Mouse (Mus musculus): Measurements from ENCODE around the gene Macrod1. TPM values are rescaled to one million over a fixed set of nuclear protein-coding genes. Genes with fewer than 3 reads are reported as not detected.

The Macrod1 gene
- polyA plus RNA-seq, 1 experiment from 2014 or later, result 6.9 TPM

GRCm38 (mm10) chr19:7235461-7235860 is 178.9 kb downstream of the Macrod1 start:
- DNase-seq (ENCODE audit: low spot score) (no peak), ATAC-seq (ENCODE audit: low FRiP score) (no peak)
- peaks cover 14% of the 10 kb centered on the region for H3K4me1 ChIP-seq (replicated peaks; ENCODE audit: control insufficient read depth, insufficient read depth, low read length)
- no peak overlapping the region for H3K4me3 ChIP-seq (replicated peaks; ENCODE audit: low read length)
- peaks cover 48% of the 10 kb centered on the region for H3K36me3 ChIP-seq (replicated peaks; ENCODE audit: control insufficient read depth, insufficient read depth)
- WGBS, result 93% methylated on average over 9 of the region's 9 CpGs
- no peak overlapping the region for H3K4me2 ChIP-seq (replicated peaks)
- H3K27ac ChIP-seq, result no peak overlapping the region
- H3K9ac ChIP-seq, result no peak overlapping the region
- H3K27me3 ChIP-seq (ENCODE audit: control insufficient read depth, insufficient read depth, low read length), result no peaks in the 10 kb centered on the region
- H3K9me3 ChIP-seq (ENCODE audit: control insufficient read depth, low read length), result no peaks in the 10 kb centered on the region

- H3K27ac ChIP-seq, result no peak overlapping the region
- H3K27me3 ChIP-seq (ENCODE audit: control insufficient read depth, insufficient read depth, low read length), result no peaks in the 10 kb centered on the region
- no peak for DNase-seq (ENCODE audit: low spot score)
- ATAC-seq (ENCODE audit: low FRiP score), result no peak
- no peak overlapping the region for H3K4me3 ChIP-seq (replicated peaks; ENCODE audit: low read length)
- H3K4me2 ChIP-seq (replicated peaks), result no peak overlapping the region
- WGBS, result 93% methylated on average over 2 of the region's 2 CpGs
- H3K4me1 ChIP-seq (replicated peaks; ENCODE audit: control insufficient read depth, insufficient read depth, low read length), result peaks cover 15% of the 10 kb centered on the region
- H3K9ac ChIP-seq, result no peak overlapping the region
- no peaks in the 10 kb centered on the region for H3K9me3 ChIP-seq (ENCODE audit: control insufficient read depth, low read length)
- peaks cover 43% of the 10 kb centered on the region for H3K36me3 ChIP-seq (replicated peaks; ENCODE audit: control insufficient read depth, insufficient read depth)
Observed at GRCm38 (mm10) chr19:7236011-7236410, 179.4 kb downstream of the Macrod1 start.

GRCm38 (mm10) chr19:7236742-7237141 is 180.1 kb downstream of the Macrod1 start:
- Histone ChIP-seq H3K9me3 (ENCODE audit: control insufficient read depth, low read length) (no peaks in the 10 kb centered on the region), H3K9ac (no peak overlapping the region), H3K4me3 (replicated peaks; ENCODE audit: low read length) (no peak overlapping the region), H3K4me2 (replicated peaks) (no peak overlapping the region), H3K27me3 (ENCODE audit: control insufficient read depth, insufficient read depth, low read length) (no peaks in the 10 kb centered on the region), H3K4me1 (replicated peaks; ENCODE audit: control insufficient read depth, insufficient read depth, low read length) (peaks cover 20% of the 10 kb centered on the region), H3K36me3 (replicated peaks; ENCODE audit: control insufficient read depth, insufficient read depth) (peaks cover 36% of the 10 kb centered on the region), H3K27ac (no peak overlapping the region)
- DNase-seq (ENCODE audit: low spot score), result no peak
- ATAC-seq (ENCODE audit: low FRiP score), result no peak
- WGBS, result 83% methylated on average over 4 of the region's 4 CpGs

GRCm38 (mm10) chr19:7239574-7239973 is 183.0 kb downstream of the Macrod1 start:
- Histone ChIP-seq H3K4me2 (replicated peaks) (peak overlapping the region; percentile 96), H3K4me3 (replicated peaks; ENCODE audit: low read length) (peak overlapping the region; percentile 60), H3K27me3 (ENCODE audit: control insufficient read depth, insufficient read depth, low read length) (no peaks in the 10 kb centered on the region), H3K4me1 (replicated peaks; ENCODE audit: control insufficient read depth, insufficient read depth, low read length) (peaks cover 20% of the 10 kb centered on the region), H3K9me3 (ENCODE audit: control insufficient read depth, low read length) (no peaks in the 10 kb centered on the region), H3K27ac (no peak overlapping the region), H3K9ac (peak overlapping the region; percentile 70), H3K36me3 (replicated peaks; ENCODE audit: control insufficient read depth, insufficient read depth) (peaks cover 7% of the 10 kb centered on the region; the same call in 1 of the 2 replicates)
- ATAC-seq (ENCODE audit: low FRiP score) (no peak), DNase-seq (ENCODE audit: low spot score) (no peak)
- WGBS, result 89% methylated on average over 3 of the region's 3 CpGs

GRCm38 (mm10) chr19:7240291-7240690 is 183.7 kb downstream of the Macrod1 start:
- Histone ChIP-seq H3K27me3 (ENCODE audit: control insufficient read depth, insufficient read depth, low read length) (no peaks in the 10 kb centered on the region), H3K4me2 (replicated peaks) (peak overlapping the region; percentile 96), H3K27ac (peak overlapping the region; percentile 82), H3K9me3 (ENCODE audit: control insufficient read depth, low read length) (no peaks in the 10 kb centered on the region), H3K36me3 (replicated peaks; ENCODE audit: control insufficient read depth, insufficient read depth) (0 out of 2 replicates have a peak, but pooled peaks cover 6% of the 10 kb centered on the region), H3K9ac (peak overlapping the region; percentile 70), H3K4me1 (replicated peaks; ENCODE audit: control insufficient read depth, insufficient read depth, low read length) (peaks cover 20% of the 10 kb centered on the region), H3K4me3 (replicated peaks; ENCODE audit: low read length) (peak overlapping the region; percentile 60)
- 0 out of 2 replicates have a peak, but pooled peaks have one; percentile 17 for ATAC-seq (ENCODE audit: low FRiP score)
- DNase-seq (ENCODE audit: low spot score), result no peak
- 4% methylated on average over 13 of the region's 13 CpGs for WGBS

- ATAC-seq (ENCODE audit: low FRiP score) (peak; percentile 97), DNase-seq (ENCODE audit: low spot score) (peak; percentile 97)
- H3K4me3 ChIP-seq (replicated peaks; ENCODE audit: low read length), result peak within 1 kb of the TSS; percentile 60
- no peaks in the 10 kb centered on the region for H3K27me3 ChIP-seq (ENCODE audit: control insufficient read depth, insufficient read depth, low read length)
- H3K9ac ChIP-seq, result peak within 1 kb of the TSS; percentile 70
- peak within 1 kb of the TSS; percentile 82 for H3K27ac ChIP-seq
- H3K4me2 ChIP-seq (replicated peaks), result peak within 1 kb of the TSS; percentile 96
- H3K9me3 ChIP-seq (ENCODE audit: control insufficient read depth, low read length), result no peaks in the 10 kb centered on the region
- H3K4me1 ChIP-seq (replicated peaks; ENCODE audit: control insufficient read depth, insufficient read depth, low read length), result peaks cover 20% of the 10 kb centered on the region
- under 1% methylated on average over 77 of the region's 80 CpGs for WGBS
- 0 out of 2 replicates have a peak, but pooled peaks cover 6% of the 10 kb centered on the region for H3K36me3 ChIP-seq (replicated peaks; ENCODE audit: control insufficient read depth, insufficient read depth)
Observed at GRCm38 (mm10) chr19:7240782-7241690, 184.4 kb downstream of the Macrod1 start, which contains the start of gene Naa40. Naa40 (minus strand) TSS chr19:7241183.

GRCm38 (mm10) chr19:7246021-7246420 is 189.4 kb downstream of the Macrod1 start:
- no peak for DNase-seq (ENCODE audit: low spot score)
- Histone ChIP-seq H3K4me2 (replicated peaks) (no peak overlapping the region), H3K36me3 (replicated peaks; ENCODE audit: control insufficient read depth, insufficient read depth) (no peaks in the 10 kb centered on the region), H3K4me3 (replicated peaks; ENCODE audit: low read length) (no peak overlapping the region), H3K9me3 (ENCODE audit: control insufficient read depth, low read length) (no peaks in the 10 kb centered on the region), H3K9ac (no peak overlapping the region), H3K27me3 (ENCODE audit: control insufficient read depth, insufficient read depth, low read length) (no peaks in the 10 kb centered on the region), H3K4me1 (replicated peaks; ENCODE audit: control insufficient read depth, insufficient read depth, low read length) (peaks cover 6% of the 10 kb centered on the region; the same call in 1 of the 2 replicates), H3K27ac (no peak overlapping the region)
- WGBS, result 87% methylated on average over 3 of the region's 3 CpGs
- no peak for ATAC-seq (ENCODE audit: low FRiP score)

Other genes with a start within 250 kb of the Macrod1 start
- 10.6 and 11.1 TPM in 2 replicates for gene Rps6ka4, start 216.2 kb upstream of the Macrod1 start, polyA plus RNA-seq (2014; fragmentation: Nextera tagmentation; extraction: Ambion mirVana)
- gene Ccdc88b, start 198.6 kb upstream of the Macrod1 start, polyA plus RNA-seq (2014; fragmentation: Nextera tagmentation; extraction: Ambion mirVana), result 0.48 and 0.90 TPM in 2 replicates
- gene Trmt112, start 147.1 kb upstream of the Macrod1 start, polyA plus RNA-seq (2014; fragmentation: Nextera tagmentation; extraction: Ambion mirVana), result 107 and 118 TPM in 2 replicates
- gene Prdx5, start 146.7 kb upstream of the Macrod1 start, polyA plus RNA-seq (2014; fragmentation: Nextera tagmentation; extraction: Ambion mirVana), result 291 and 300 TPM in 2 replicates
- gene Esrra, start 135.0 kb upstream of the Macrod1 start, polyA plus RNA-seq (2014; fragmentation: Nextera tagmentation; extraction: Ambion mirVana), result 6.2 and 7.3 TPM in 2 replicates
- gene Catsperz, start 131.4 kb upstream of the Macrod1 start, polyA plus RNA-seq (2014; fragmentation: Nextera tagmentation; extraction: Ambion mirVana), result 1.7 and 2.3 TPM in 2 replicates
- gene Kcnk4, start 122.3 kb upstream of the Macrod1 start, polyA plus RNA-seq (2014; fragmentation: Nextera tagmentation; extraction: Ambion mirVana), result 8.5 and 10.9 TPM in 2 replicates
- 81.8 and 84.5 TPM in 2 replicates for gene Bad, start 114.9 kb upstream of the Macrod1 start, polyA plus RNA-seq (2014; fragmentation: Nextera tagmentation; extraction: Ambion mirVana)
- 60.2 and 68.8 TPM in 2 replicates for gene Gpr137, start 114.3 kb upstream of the Macrod1 start, polyA plus RNA-seq (2014; fragmentation: Nextera tagmentation; extraction: Ambion mirVana)
- gene Ppp1r14b, start 81.8 kb upstream of the Macrod1 start, polyA plus RNA-seq (2014; fragmentation: Nextera tagmentation; extraction: Ambion mirVana), result 211 and 215 TPM in 2 replicates
- gene Plcb3, start 80.3 kb upstream of the Macrod1 start, polyA plus RNA-seq (2014; fragmentation: Nextera tagmentation; extraction: Ambion mirVana), result 10.6 and 11.4 TPM in 2 replicates
- 99.2 and 101 TPM in 2 replicates for gene Fkbp2, start 76.3 kb upstream of the Macrod1 start, polyA plus RNA-seq (2014; fragmentation: Nextera tagmentation; extraction: Ambion mirVana)
- gene Vegfb, start 69.2 kb upstream of the Macrod1 start, polyA plus RNA-seq (2014; fragmentation: Nextera tagmentation; extraction: Ambion mirVana), result 54.8 and 57.6 TPM in 2 replicates
- 22.8 and 23.7 TPM in 2 replicates for gene Dnajc4, start 64.2 kb upstream of the Macrod1 start, polyA plus RNA-seq (2014; fragmentation: Nextera tagmentation; extraction: Ambion mirVana)
- 18.0 and 19.0 TPM in 2 replicates for gene Nudt22, start 60.7 kb upstream of the Macrod1 start, polyA plus RNA-seq (2014; fragmentation: Nextera tagmentation; extraction: Ambion mirVana)
- gene Trpt1, start 60.7 kb upstream of the Macrod1 start, polyA plus RNA-seq (2014; fragmentation: Nextera tagmentation; extraction: Ambion mirVana), result 17.8 and 19.8 TPM in 2 replicates
- gene Fermt3, start 37.3 kb upstream of the Macrod1 start, polyA plus RNA-seq (2014; fragmentation: Nextera tagmentation; extraction: Ambion mirVana), result 3.1 and 3.8 TPM in 2 replicates
- 204 and 230 TPM in 2 replicates for gene Stip1, start 16.8 kb upstream of the Macrod1 start, polyA plus RNA-seq (2014; fragmentation: Nextera tagmentation; extraction: Ambion mirVana)
- 8.7 and 9.5 TPM in 2 replicates for gene Flrt1, start 48.9 kb downstream of the Macrod1 start, polyA plus RNA-seq (2014; fragmentation: Nextera tagmentation; extraction: Ambion mirVana)
- 231 and 234 TPM in 2 replicates for gene Otub1, start 149.5 kb downstream of the Macrod1 start, polyA plus RNA-seq (2014; fragmentation: Nextera tagmentation; extraction: Ambion mirVana)
- gene Cox8a, start 160.8 kb downstream of the Macrod1 start, polyA plus RNA-seq (2014; fragmentation: Nextera tagmentation; extraction: Ambion mirVana), result 1,225 and 1,275 TPM in 2 replicates
- 67.6 and 69.1 TPM in 2 replicates for gene Naa40, start 184.4 kb downstream of the Macrod1 start, polyA plus RNA-seq (2014; fragmentation: Nextera tagmentation; extraction: Ambion mirVana)
- gene Rcor2, start 210.5 kb downstream of the Macrod1 start, polyA plus RNA-seq (2014; fragmentation: Nextera tagmentation; extraction: Ambion mirVana), result 12.0 and 13.4 TPM in 2 replicates